Mouse (Mus musculus): ENCODE measurements around the gene Stab1.
A peak's percentile ranks its signal among the peaks of the same experiment; 100 is the strongest.

Gene Stab1

DNA sequence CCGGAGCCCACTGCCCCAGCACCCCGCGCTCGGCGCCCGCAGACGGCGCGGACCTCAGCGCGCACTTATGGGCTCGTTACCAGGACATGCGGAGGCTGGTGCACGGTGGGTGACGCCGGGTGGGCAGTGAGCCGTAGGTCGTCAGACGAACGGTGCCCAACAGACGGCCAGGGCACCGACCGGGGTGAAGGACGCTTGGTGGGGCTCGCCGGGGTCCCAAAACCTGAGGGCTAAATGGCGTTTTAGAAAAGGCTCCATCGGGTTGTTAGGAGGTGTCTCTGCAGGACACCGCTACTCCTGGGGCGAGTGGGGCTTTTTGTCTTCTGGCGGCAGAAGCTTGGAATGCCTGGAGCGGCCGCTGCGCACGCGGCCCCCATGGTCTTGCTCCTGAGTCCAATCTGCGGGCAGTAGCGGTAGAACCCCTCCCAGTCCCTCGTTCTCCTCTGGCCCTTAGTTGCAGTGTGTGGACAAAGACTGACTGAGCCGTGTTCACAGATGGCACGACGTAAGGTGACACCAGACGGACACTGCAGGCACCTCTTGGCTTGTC is 37.1 kb downstream of the Stab1 start:
- DNase-seq (ENCODE audit: low spot score in 2 of 2), result no peak

GRCm38 (mm10) chr14:31130236-31131220 is 37.9 kb downstream of the Stab1 start, which contains the start of gene Nt5dc2:
Nt5dc2 (plus strand) TSS chr14:31131053.
- DNase-seq (ENCODE audit: low spot score in 2 of 2), result peak; percentile 61 to 70

DNA sequence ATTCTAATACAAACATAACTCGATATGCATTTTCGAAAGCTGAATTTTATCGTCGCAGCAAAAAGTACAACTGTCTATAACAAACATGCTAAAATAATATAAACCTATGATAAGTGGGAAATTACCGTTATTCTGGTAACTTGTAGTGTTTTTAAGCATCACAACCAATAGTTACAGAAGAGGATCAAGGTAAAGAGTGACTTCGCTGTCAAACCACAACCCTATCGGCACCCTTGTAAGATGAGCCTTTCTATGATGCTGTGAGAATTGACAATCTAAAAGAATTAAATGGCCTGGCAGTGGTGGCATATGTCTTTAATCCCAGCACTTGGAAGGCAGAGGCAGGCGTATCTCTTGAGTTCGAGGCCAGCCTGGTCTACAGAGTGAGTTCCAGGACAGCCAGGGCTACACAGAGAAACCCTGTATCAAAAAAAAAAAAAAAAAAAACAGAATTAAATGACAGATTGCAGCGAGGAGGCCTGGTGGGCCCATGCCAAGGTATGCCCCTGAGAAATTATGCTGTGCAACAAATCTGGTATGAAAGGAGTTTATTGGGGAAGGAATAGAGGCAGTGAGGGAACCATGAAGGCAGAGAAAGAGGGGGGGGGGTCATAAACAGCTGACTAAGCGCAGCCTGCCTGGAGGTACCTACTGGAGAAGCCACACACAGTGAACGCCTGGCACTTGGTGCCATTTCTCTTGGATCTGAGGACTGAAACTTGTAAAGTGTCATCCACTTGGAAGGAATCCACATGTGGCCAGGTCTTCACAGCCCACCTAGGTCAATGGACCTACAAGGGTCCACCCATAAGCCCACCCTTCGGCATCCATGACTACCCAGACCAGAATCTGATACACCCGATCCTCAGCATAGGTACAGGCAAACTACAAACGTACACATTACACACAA is 38.9 kb downstream of the Stab1 start:
- no peak for DNase-seq (ENCODE audit: low spot score in 2 of 2)

- DNase-seq (ENCODE audit: low spot score in 2 of 2), result peak; percentile 96 to 97
These were observed 39.6 kb downstream of the Stab1 start, which contains the start of gene Smim4 for GRCm38 (mm10) chr14:31128826-31129219. Smim4 (minus strand) TSS chr14:31128956.

DNA sequence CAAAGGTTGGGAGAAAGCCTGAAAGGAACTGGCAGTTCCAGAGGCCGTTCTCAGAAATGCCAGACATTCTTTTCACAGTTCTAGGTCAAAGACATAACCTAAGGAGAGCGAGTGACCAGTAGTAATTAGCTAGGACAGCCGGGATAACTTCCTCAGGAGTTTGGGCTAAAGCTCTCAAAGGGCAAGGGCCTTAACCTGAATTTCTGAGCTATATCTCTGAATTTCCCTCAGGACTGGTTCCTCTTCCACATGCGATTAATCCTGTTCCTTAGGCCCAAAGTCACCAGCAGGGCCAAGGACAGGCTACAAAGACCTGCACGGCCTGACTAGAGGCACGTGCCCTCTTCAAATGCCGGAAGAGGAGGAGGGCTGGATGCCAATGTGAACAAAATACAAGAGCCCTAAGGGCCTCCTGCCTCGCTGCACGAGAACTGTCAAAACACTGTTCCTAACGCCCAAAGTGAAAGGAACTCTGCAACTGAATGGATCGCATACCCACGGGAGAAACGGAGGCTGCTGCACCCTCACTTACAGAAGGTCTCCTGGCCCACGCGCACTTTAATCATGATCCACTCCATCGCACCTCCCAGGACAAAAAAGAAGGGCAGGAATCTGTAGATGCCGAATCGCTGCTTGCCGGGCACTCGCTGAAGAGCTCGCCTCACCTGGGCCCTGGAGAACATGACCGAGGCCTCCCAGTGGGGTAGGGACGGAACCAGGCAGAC is 40.2 kb downstream of the Stab1 start:
- no peak for DNase-seq (ENCODE audit: low spot score in 2 of 2)

GRCm38 (mm10) chr14:31126826-31127225 is 41.6 kb downstream of the Stab1 start:
- DNase-seq (ENCODE audit: low spot score in 2 of 2), result no peak

- DNase-seq (ENCODE audit: low spot score in 2 of 2), result no peak
These were observed 43.0 kb downstream of the Stab1 start for GRCm38 (mm10) chr14:31125106-31126075.

- DNase-seq (ENCODE audit: low spot score in 2 of 2), result no peak
These were observed 52.9 kb downstream of the Stab1 start for GRCm38 (mm10) chr14:31115522-31115921.

DNA sequence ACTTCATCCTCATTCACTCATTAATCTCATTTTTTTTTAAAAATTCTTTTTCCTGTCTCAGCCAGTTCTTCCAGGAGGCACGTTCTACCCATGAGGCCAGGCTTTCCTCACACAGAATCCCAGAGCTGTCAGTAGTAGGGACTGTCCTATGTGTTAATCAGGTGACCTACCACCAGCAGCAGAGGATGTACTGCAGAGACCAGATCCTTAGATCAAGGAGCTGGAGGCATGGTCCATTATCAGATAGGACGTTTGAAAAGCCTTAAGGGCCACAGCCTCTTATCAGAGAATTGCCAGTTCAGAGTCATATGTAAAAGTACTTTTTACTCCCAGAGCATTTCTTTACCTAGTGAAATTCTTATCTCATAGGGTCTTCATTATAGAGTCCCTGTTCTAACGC is 54.4 kb downstream of the Stab1 start:
- no peak for DNase-seq (ENCODE audit: low spot score in 2 of 2)

- DNase-seq (ENCODE audit: low spot score in 2 of 2), result no peak
These were observed 56.3 kb downstream of the Stab1 start for GRCm38 (mm10) chr14:31112187-31112586.

GRCm38 (mm10) chr14:31110613-31111012 is 57.8 kb downstream of the Stab1 start:
- DNase-seq (ENCODE audit: low spot score in 2 of 2), result no peak

- DNase-seq (ENCODE audit: low spot score in 2 of 2), result no peak
These were observed 63.3 kb downstream of the Stab1 start for GRCm38 (mm10) chr14:31105156-31105555.

DNA sequence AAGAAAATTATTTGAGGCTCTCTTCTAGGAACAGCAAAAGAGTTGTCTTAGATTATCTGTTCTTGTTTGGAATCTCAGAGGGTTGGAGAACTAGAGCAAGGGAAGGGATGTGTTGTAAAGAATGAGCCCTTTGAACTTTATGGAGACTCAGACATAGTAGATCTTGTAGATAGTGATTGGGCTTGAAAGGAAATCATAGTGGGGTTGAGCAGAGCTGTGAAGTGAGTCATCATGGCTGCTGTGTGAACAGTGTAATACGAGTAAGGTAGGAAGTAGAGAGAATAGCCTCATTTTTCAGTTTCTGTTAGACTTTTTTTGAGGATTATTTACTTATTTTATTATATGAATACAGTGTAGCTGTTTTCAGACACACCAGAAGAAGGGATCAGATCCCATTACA is 78.5 kb downstream of the Stab1 start:
- DNase-seq (ENCODE audit: low spot score in 2 of 2), result no peak
